ENCODE assay signal across 12 mouse cellular contexts in genomic region chr6:94577991-94578390, GRCm38 (mm10).
DNase-seq lines count a peak whose midpoint lies in the region; ATAC-seq lines count a peak whose summit lies in the region.
"Had no signal": no experiment of that assay in that cellular context is flagged by ENCODE, and none has a peak within 500 bp of the region (broad histone marks: within the 10 kb centered on the region; RNA-seq: fewer than 3 reads in every experiment).

No protein-coding gene starts in this region.

- peak overlapping the region; percentile 49; the same call in 1 of the 2 replicates for H3K27ac ChIP-seq in hindbrain, embryonic 11.5 days (ENCODE audit: low read depth, low read length)
- peak overlapping the region; percentile 49 for H3K27ac ChIP-seq in midbrain, embryonic 14.5 days (replicated peaks; ENCODE audit: low read depth, low read length)
- no peak overlapping the region for H3K27ac ChIP-seq in intestine, embryonic 16.5 days (ENCODE audit: low read length)
- H3K27ac ChIP-seq: kidney, embryonic 15.5 days had no signal

- H3K4me2 ChIP-seq in hindbrain, embryonic 11.5 days (replicated peaks; ENCODE audit: low read depth, low read length), result no peak overlapping the region
- no peak overlapping the region for H3K4me2 ChIP-seq in midbrain, embryonic 14.5 days (ENCODE audit: low read length)
- no peak overlapping the region for H3K4me2 ChIP-seq in intestine, embryonic 16.5 days (ENCODE audit: low read depth, low read length)
- H3K4me2 ChIP-seq: kidney, embryonic 15.5 days had no signal

- H3K36me3 ChIP-seq in hindbrain, embryonic 11.5 days (ENCODE audit: control insufficient read depth, insufficient read depth, low read length), result no peaks in the 10 kb centered on the region
- no peaks in the 10 kb centered on the region for H3K36me3 ChIP-seq in midbrain, embryonic 14.5 days (ENCODE audit: control insufficient read depth, insufficient read depth, low read length)
- H3K36me3 ChIP-seq in intestine, embryonic 16.5 days (ENCODE audit: control insufficient read depth, insufficient read depth, low read length), result no peaks in the 10 kb centered on the region
- H3K36me3 ChIP-seq: kidney, embryonic 15.5 days had no signal

- WGBS in hindbrain, embryonic 11.5 days, result 21% methylated on average over 8 of the region's 8 CpGs
- 7% methylated on average over 8 of the region's 8 CpGs for WGBS in midbrain, embryonic 14.5 days
- WGBS in intestine, embryonic 16.5 days, result 72% methylated on average over 8 of the region's 8 CpGs

- H3K4me3 ChIP-seq in hindbrain, embryonic 11.5 days (ENCODE audit: low read depth, low read length), result no peak overlapping the region
- H3K4me3 ChIP-seq in midbrain, embryonic 14.5 days (replicated peaks; ENCODE audit: low read depth, low read length), result no peak overlapping the region
- H3K4me3 ChIP-seq in intestine, embryonic 16.5 days (ENCODE audit: low read length), result no peak overlapping the region
- H3K4me3 ChIP-seq: kidney, embryonic 15.5 days had no signal

- H3K4me1 ChIP-seq in hindbrain, embryonic 11.5 days (replicated peaks; ENCODE audit: control insufficient read depth, insufficient read depth, low read length), result no peaks in the 10 kb centered on the region
- H3K4me1 ChIP-seq in midbrain, embryonic 14.5 days (ENCODE audit: control insufficient read depth, insufficient read depth, low read length), result 0 out of 2 replicates have a peak, but pooled peaks cover 5% of the 10 kb centered on the region
- H3K4me1 ChIP-seq in intestine, embryonic 16.5 days (ENCODE audit: control insufficient read depth, insufficient read depth, low read length), result no peaks in the 10 kb centered on the region
- H3K4me1 ChIP-seq: kidney, embryonic 15.5 days had no signal

- H3K27me3 ChIP-seq in hindbrain, embryonic 11.5 days (ENCODE audit: control insufficient read depth, insufficient read depth, low read length), result no peaks in the 10 kb centered on the region
- H3K27me3 ChIP-seq in midbrain, embryonic 14.5 days (ENCODE audit: control insufficient read depth, insufficient read depth, low read length), result no peaks in the 10 kb centered on the region
- no peaks in the 10 kb centered on the region for H3K27me3 ChIP-seq in intestine, embryonic 16.5 days (replicated peaks; ENCODE audit: control insufficient read depth, insufficient read depth, low read length)
- H3K27me3 ChIP-seq: kidney, embryonic 15.5 days had no signal

- no peak overlapping the region for H3K9ac ChIP-seq in hindbrain, embryonic 11.5 days (ENCODE audit: low read depth, low read length)
- H3K9ac ChIP-seq in midbrain, embryonic 14.5 days (replicated peaks; ENCODE audit: low read length), result no peak overlapping the region
- H3K9ac ChIP-seq in intestine, embryonic 16.5 days (ENCODE audit: low read depth, low read length), result no peak overlapping the region
- H3K9ac ChIP-seq: kidney, embryonic 15.5 days had no signal

- H3K9me3 ChIP-seq in hindbrain, embryonic 11.5 days (ENCODE audit: control insufficient read depth, low read length), result no peaks in the 10 kb centered on the region
- H3K9me3 ChIP-seq in midbrain, embryonic 14.5 days (ENCODE audit: control insufficient read depth, low read length), result no peaks in the 10 kb centered on the region
- no peaks in the 10 kb centered on the region for H3K9me3 ChIP-seq in intestine, embryonic 16.5 days (ENCODE audit: control insufficient read depth, low read length)
- H3K9me3 ChIP-seq: kidney, embryonic 15.5 days had no signal

- ATAC-seq in frontal cortex, adult (ENCODE audit: low TSS enrichment), result peak; percentile 72
- ATAC-seq in hindbrain, embryonic 11.5 days (ENCODE audit: low FRiP score), result peak; percentile 89
- peak; percentile 70; the same call in 1 of the 2 replicates for ATAC-seq in midbrain, embryonic 14.5 days (ENCODE audit: low FRiP score, low TSS enrichment)
- ATAC-seq in intestine, embryonic 16.5 days, result no peak

- no peak for DNase-seq in frontal cortex, postnatal 25 days (ENCODE audit: low spot score in 2 of 2)
- peak; percentile 72 for DNase-seq in embryo, embryonic 10.5 days (ENCODE audit: low spot score)
- peak; percentile 59 for DNase-seq in hindbrain, embryonic 11.5 days (ENCODE audit: low spot score)
- peak; percentile 69 for DNase-seq in midbrain, embryonic 14.5 days
- no peak for DNase-seq in retina, postnatal 1 day
- no peak for DNase-seq in urinary bladder, postnatal 36 days (ENCODE audit: low spot score in 2 of 2)
- DNase-seq: adrenal gland, postnatal 14 days; cerebellum, postnatal 14 days; lung, postnatal 14 days had no signal

Comparison
In these comparisons a context has a peak if more than half of its experiments do, and no peak if none do; other contexts are left out.
1. DNase-seq: peak in embryo, embryonic 10.5 days (single experiment), hindbrain, embryonic 11.5 days (single experiment) and midbrain, embryonic 14.5 days (single experiment); none in frontal cortex, postnatal 25 days (0 of 2), retina, postnatal 1 day (single experiment) and urinary bladder, postnatal 36 days (0 of 2).